Mouse (Mus musculus) layer of hippocampus, adult 9-11 months (tissue): ENCODE measurements at regions not wholly inside any gene's neighbourhood (a gene's known extent, or its start where the extent isn't known, plus 50 kb on each side); places are given as distances from the start of the nearest gene placed in this dataset.
A peak's percentile ranks its signal among the peaks of the same experiment; 100 is the strongest.

Experiments used
- DNase-seq: peaks from one replicate; pipeline ENCODE4 v3.0.0; 2022

DNA sequence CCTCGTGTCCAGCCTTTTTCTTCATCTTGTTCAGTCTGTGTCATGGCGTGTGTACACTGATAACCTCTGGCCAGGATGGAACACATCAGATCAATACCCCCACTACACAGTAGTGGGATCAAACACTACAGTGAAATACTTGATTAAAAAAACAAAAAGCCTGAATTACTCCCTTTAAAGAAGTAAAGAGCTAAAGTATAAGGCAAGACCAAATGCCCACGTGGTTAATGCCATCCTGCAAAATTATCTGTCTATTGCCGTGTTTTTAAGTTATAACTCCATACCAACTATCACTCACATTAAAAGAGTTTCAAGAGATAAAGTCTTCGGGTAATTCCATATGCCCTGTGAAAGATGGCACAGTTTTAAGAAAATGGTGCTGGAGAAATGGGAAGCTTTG, 198.6 kb upstream of the Hnrnpa3 start:
- DNase-seq = no peak

DNA sequence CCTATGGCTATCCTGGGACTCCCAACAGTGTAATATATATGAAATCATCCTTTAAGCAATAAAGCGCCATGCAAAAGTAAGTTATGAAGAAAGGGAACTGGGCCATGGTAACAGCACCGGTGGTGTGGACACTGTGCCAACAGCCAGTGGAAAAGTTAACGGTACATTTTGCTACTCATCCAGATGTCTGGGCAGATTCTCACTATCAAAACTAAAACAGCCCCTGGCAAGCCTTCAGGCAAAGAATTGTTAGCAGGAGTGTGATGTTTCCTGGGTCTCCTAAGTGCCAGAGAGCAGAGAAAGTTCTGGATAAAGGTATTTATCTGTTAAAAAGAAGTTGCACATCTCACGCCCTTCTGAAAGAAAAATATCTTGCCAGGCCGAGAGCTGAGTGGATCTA, 198.0 kb upstream of the Hnrnpa3 start:
- DNase-seq = no peak

- no peak for DNase-seq
These were observed 197.6 kb upstream of the Hnrnpa3 start for GRCm38 (mm10) chr2:75461421-75461991.

DNA sequence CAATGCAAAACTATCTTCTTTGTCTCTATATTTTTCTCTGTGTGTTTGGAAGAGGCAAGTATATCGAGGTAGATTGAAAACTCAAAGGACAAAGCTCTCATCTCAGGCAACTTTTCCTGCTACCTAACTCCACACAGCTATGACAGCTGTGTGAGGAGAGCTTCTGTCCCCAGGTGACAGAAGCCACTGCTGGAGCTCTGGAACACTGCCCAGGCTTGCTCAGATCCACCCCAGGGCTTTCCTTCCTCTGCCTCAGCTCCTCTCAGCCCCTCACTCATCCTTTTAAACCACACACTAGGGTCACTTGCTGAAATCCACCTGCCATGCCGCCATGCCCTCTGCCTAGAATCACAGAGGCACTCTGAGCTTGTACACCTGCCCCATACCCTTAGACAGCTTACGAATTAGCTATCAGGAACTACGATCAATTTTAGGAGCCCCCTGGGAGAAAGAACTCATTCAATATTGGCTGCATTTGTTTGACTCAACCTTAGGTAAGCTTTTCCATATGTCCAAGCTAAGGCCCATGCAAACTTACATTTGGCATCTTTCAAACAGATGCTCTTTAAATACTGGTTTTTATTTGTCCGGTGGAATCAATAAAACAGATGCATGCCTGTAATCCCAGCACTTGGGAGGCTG, 196.9 kb upstream of the Hnrnpa3 start:
- no peak for DNase-seq

- no peak for DNase-seq
These were observed 196.0 kb upstream of the Hnrnpa3 start for GRCm38 (mm10) chr2:75463091-75463490.

DNA sequence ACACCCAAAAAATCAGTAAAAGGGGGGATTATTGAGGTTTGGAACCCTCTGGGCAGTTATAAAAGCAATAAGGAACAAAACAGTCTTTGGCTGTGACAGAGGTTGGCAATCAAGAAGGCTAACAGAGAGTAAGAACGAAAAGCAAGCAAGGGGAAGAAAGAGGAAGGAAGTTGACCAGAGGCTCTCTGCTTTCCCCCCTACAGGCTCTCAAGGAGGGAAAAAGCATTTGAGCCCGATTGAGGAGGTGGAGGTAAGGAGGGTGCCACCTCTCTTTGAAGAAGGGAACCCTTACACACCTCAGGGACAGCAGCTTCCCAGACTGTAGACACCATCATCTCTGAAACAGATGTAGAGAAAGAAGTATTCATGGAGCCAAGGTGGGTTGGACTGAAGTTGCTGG, 194.6 kb upstream of the Hnrnpa3 start:
- no peak for DNase-seq

GRCm38 (mm10) chr2:75468851-75469250, 190.2 kb upstream of the Hnrnpa3 start:
- no peak for DNase-seq

DNA sequence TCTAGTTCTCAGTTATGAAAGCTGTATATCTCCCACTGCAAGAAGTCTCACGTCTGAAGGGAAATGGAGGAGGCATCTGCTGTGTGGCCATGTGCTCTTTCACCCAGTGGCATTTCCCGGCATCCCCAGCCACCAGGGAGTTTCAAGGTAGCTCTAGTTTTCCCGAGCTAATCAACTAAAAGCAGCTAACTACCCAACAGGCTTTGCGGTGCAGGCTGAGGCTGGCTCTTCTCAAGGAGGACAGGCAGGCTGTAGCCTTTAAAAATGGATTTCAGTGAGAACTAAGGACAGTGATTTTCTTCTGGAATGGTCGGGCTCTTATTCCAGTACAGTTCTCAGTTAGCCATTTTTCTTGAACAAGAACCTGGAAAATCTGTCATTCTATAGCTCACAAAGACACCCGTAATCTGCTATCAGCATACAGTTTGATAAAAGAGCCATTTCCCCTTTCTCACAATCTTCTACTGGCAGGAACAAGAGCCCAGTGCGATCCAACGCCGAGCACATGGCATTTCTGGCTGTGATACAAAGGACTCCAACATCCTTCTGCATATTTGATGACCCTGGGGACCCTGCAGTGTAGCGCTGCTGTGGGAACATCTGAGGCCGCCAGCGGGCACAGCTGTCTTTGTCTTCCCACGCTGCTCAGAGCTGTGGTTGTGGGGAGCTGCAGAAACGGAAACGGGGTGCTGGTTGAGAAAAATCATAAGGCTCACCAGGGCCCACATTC, 188.9 kb upstream of the Hnrnpa3 start:
- DNase-seq = peak; percentile 30

GRCm38 (mm10) chr2:75470688-75471054, 188.4 kb upstream of the Hnrnpa3 start:
- DNase-seq = no peak

DNA sequence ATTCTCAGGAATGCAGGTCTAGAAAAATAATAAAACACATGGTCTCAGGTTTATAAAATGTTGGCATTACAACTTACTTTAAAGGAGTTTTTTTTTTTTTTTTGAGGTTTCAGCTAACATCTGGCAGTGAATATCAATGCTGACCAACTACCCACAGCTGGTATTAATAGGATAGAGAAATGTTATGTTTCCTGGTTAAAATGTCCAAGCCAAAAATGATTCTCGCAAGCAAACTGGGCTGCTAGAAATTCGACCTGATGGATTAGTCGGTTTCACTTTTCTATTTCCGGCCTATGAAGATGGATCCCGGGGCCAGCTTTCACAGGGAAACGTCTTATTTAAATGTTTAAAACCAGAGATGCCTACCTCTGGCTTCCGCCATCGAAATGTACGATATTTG, 186.6 kb upstream of the Hnrnpa3 start:
- DNase-seq = no peak

DNA sequence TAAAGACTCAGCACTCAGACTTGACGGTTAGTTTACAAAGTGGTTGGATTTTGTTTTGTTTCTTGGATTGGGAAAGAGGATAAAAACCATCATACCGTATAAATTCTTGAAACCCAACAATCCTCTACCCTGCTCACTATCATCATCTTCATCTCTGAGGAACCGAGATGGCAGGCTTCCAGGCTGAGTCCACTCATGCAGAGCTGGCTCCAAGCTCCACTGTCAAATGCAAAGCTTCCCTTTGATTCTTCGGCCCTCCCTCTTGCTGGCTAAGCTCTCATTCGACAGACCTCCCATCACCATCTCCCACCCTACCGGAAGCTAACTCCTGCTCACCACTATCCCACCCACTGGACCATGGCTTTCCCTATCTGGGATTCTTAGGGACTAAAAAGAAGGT, 184.6 kb upstream of the Hnrnpa3 start:
- no peak for DNase-seq

- DNase-seq = no peak
These were observed 182.7 kb upstream of the Hnrnpa3 start for GRCm38 (mm10) chr2:75476350-75476749.

- no peak for DNase-seq
These were observed 182.0 kb upstream of the Hnrnpa3 start for GRCm38 (mm10) chr2:75477076-75477475.

GRCm38 (mm10) chr2:75479546-75479945, 179.5 kb upstream of the Hnrnpa3 start:
- DNase-seq = no peak

- no peak for DNase-seq
These were observed 177.2 kb upstream of the Hnrnpa3 start for GRCm38 (mm10) chr2:75481863-75482262.

GRCm38 (mm10) chr2:75482484-75482883, 176.6 kb upstream of the Hnrnpa3 start:
- DNase-seq = no peak

- no peak for DNase-seq
These were observed 174.1 kb upstream of the Hnrnpa3 start for GRCm38 (mm10) chr2:75484951-75485350.

GRCm38 (mm10) chr2:75491150-75491549, 167.9 kb upstream of the Hnrnpa3 start:
- DNase-seq = no peak

DNA sequence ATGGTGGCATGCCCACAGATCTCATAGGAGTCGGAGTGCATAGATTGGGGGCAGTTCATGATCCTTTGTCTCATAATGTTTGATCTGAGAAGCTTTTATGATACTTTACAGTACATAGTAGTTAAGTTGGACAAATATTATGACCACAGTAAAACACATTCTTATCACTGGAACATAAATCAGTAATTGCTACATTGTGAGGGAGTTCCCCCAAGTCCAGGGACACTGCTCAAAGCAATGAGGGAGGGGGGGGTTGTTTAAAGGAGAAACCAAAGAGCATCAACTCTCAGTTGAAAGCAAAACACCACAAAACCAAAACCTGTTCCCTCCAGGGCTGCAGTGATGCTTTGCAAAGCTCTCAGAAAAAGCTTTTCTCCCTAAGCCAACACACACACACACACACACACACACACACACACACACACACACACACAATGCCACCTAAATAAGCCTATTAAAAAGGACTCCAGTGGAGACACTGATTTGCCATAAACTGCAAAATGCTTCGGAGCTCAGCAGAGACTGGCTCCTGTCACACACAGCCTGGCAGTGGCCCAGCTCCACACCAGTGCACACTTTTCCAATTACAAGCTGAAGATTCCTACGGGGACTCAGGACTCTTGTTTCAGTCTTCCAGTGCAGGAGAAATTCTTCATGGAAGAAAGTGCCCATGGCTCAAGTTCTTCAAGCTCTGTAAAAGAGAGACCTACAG, 167.1 kb upstream of the Hnrnpa3 start:
- DNase-seq = no peak

- no peak for DNase-seq
These were observed 166.6 kb upstream of the Hnrnpa3 start for GRCm38 (mm10) chr2:75492501-75492898.

DNA sequence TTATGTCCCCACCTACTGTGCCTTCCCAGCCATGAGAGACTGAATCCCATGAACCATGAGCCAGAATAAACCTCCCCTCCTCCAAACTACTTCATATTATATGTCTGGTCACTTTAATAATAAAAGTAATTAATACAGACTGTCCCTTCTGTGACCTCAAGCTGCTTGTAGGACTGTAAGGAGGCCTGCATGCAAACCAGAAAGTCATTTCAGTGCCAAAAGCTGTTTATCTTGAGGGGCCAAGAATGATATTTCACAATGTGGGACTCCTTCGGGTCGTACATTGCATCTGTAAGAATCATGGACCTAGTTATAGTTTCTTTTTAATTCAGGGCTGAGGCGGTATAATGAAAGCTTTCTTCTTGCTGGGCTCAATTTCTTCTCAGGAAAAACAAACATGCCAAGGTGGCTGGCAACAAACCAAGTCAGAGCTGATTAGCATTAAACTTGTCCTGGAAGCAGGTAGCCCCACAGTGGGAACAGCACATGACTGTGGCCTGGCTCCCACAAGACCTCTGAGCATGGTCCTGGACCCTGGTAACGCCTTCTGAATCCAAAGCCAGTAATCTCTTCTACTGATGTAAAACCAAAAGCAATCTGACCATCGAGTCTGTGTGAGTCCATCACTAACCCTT, 162.3 kb upstream of the Hnrnpa3 start:
- DNase-seq = no peak

DNA sequence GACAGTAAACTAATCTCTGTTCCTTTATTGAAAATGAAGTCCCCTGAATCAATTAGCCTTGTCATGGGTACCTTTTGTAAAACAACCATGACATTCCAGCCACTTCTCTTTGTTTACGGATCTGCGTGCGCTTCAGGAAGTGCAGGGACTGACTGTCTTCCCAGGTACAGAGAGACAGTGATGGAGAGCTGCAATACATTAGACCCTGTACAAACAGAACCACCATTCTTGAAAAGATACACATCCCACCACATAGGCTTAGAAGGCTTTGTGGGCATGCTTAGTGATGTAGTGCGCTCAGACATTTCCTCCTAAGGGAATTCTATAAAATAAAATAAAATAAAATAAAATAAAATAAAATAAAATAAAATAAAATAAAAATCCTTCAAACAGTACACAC, 148.8 kb upstream of the Hnrnpa3 start:
- DNase-seq = no peak

GRCm38 (mm10) chr2:75512422-75513170, 146.5 kb upstream of the Hnrnpa3 start:
- no peak for DNase-seq
